Mouse (Mus musculus) fat pad, adult 2 months (tissue): Measurements from ENCODE around the gene Tbl3.

ENCODE experiments used
- DNase-seq: peaks from one replicate; pipeline ENCODE4 v3.0.0-alpha.2; 2011; ENCODE audit warnings: low read depth, low spot score; ENCODE audit errors: extremely low read depth

Gene Tbl3

DNA sequence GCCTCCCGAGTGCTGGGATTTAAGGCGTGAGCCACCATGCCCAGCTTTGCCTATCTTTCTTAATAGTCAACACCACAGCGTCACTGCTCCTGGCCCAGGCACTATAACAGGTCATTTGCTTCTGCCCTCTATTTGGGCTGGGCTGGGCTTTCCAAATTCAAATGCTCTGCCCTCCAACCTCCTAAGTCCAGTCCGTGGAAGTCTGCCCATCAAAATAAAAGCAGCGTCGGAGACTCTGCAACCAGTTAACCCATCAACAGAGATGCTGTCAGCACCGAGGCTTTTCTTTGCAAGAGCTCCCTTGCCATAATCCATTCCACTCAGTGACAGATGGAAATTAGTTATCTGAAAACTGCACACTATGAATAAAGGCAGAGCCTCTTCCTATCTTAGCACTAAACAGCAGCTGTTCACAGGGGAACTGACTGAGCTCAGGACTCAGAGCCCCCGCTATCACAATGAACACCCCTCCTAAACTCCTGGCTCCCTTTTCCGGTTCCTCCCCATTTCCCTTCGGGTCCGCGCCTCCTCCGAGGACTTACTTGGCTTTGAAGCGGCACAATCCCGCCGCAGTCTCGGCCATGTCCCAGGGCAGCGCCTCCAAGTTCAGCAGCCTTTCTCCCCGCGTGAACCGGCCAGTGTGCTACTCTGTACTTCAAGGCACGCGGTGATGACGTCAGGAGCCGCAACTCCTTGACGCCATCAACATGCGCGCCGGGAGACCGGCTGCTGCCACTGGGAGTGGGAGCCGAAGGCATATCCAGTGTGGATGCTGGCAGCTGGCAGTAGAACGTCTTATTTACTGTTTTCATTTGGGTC is at the start of gene Tbl3:
Tbl3 (minus strand) TSS at position 679 of the 819 bp plus-strand sequence.
- no peak for DNase-seq

DNA sequence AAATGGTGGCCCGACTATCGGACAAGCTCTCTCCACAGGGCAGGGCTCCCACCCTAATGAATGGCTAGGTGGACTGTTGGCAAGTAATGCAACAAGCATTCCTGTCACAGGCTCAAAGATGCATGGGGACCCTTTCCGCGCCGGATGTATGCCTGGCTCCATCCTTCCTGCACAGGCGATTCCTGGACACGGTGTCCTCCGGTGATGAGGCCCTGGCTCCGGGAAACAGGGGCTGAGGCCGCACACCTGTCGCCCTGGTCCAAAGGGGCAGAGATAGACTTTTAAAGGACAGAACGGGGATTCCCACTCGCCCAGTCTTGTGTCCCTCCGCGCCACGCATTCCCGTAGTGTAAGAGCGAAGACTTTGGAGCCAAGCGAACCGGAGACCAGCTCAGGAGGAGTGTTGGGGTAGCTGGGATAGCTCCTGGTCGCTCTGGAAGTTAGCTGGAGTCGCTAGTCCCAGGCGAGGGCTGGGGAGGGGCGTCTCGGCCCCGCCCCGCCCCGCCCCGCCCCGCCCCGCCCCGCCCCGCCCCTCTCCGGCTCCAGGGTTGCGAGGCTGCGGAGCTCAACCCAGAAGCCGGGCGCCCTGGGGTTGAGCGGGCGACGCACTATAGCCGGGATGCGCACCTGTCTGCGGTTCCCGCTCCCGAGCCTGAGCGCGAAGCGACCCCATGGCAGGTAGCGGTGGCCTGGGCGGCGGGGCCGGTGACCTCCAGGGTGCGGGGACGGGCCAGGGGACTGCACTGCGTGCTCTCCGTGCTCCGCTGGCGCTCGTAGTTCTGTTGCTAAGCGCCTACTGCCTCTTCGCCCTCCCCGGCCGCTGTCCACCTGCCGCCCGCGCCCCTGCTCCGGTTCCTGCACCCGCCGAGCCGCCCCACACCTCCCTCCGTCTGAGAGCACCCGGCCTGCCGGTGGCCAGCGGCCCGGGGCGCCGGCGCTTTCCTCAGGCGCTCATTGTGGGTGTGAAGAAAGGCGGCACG is 45.2 kb upstream of the Tbl3 start, which contains the start of gene Hs3st6:
Hs3st6 (plus strand) TSS at position 574 of the 980 bp plus-strand sequence.
- no peak for DNase-seq

DNA sequence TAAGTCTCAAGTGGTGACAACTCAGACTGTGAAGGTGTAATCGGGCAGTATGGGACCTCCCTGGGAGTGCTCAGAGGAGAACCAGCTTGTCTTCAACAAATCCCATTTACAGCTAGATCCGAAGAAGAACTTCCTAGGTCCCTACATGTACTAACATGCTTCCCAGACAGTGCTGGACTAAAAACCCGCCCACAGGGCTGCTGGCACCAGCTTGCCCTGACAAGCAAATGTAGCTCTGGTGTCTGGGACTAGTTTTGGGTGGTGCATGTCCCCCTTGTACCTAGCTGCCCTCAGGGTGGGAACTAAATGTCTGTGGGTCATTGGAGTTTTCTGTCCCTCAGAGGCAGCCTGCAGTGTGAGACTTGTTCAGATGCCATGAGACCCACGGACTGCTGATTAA is 44.1 kb upstream of the Tbl3 start:
- peak; percentile 70 for DNase-seq

DNA sequence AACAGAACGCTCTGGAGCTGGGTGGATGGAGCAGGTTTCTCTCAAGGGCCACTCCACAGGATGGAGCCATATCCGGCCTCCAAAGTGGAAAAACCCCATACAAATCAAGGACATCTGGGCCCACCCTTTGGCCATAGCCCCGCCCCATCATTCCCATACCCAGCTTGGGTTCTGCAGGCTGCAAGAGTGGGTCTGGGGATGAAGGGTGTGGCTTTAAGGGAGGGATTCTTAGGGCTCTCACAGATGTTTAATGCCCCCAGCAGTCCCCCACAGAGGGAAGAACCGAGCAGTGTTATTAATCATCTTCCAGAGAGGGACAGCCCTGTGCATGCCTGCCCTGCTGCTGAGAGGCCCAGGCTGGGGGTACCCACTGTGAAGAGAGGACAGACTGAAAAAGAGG is 39.5 kb upstream of the Tbl3 start:
- DNase-seq = no peak

DNA sequence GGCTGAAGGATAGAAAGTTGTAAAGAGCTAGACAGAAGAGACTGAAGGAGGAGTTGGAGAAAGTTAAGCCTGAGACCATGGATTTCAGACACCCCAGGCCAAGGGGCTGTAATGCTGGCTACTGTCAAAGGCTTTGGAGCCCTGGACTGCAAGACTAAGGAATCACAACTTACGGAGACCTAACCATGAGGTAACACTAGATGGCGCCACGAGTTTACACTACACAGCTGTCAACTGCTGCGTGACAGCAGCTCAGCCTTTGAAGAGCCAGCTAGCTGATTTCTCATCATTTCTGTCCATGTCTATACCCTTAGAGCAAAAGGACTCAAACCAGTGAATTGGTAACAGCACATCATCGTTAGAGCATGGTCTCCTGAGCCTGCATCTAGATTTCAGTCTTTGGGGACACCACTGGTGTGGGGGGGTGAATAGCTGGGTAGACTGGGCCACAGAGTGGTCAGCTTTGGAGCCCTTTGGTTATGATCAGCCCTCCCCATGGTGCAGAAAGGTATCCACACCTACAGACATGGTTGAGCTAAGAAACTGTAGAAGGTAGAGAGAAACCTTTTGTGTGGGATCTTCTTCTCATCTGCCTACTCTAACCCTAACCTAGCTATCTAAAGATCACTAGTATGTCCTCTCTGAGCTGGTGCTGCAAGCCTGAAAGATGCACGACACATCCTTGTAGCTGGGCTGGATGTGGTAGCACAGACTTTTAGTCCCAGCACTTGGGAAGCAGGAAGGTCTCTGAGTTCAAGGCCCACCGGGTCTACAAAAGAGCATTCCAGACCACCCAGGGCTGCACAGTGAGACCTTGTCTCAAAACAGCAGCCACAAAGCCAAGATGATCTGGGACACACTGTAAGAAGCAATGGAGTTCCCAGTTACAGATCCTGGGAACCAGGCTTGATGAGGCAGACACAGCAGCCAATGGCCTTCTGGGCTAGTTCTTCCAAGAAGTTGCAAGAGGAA is 38.4 kb upstream of the Tbl3 start:
- no peak for DNase-seq

DNA sequence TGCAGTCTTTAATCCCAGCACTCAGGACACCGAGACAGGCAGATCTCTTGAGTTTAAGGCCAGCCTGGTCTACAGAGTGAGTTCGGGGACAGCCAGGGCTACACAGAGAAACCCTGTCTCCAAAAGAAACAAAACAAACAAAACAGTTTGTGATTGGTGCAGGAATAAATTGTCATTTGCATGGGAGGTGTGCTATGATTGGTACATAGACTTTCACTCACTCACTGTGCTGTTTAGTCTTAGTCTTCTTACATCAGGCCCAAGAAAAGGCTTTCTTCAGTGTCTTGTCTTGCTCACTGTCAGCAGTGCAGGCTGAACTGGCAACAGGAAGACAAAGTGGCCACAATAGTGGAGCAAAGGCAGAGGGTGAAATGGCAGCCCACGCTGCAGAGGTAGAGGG is 36.9 kb upstream of the Tbl3 start:
- DNase-seq = no peak

DNA sequence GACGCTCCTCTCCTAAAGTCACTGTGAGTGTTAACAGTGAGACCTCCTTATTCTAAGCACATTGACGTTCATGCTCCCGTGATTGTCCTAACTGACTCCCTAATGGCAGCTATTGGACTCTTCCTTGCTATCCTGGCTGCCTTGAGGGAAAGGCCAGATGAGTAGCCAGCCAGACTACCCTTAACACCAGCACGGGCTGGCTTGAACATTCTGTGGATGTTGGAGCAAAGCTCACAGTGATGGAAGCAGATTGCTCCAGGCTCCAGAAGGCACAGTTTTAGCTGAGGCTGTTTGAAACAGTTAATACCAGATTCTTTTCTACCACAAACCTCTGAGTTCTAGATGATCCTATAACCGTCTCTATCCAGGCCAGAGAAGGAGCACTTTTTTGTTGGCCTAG is 36.4 kb upstream of the Tbl3 start:
- no peak for DNase-seq

DNA sequence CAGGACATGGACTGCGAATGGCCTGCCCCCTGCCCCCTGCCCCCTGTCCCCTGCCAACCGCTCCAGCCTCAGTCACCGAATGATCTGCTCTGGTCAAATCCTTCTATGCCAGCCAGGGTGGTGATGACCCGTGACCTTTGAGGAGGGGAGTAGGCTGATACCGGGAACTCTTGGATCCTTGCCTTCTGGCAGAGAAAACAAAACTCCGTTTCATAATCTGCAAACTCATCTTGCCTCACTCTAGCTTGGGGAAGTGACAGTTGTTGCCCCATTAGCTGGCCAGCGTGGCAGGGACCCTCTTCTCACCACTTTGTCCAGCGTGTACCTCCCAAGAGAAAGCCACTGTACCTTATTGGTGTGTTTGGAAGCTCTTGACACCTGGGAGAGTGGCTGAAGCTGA is 34.8 kb upstream of the Tbl3 start:
- no peak for DNase-seq

DNA sequence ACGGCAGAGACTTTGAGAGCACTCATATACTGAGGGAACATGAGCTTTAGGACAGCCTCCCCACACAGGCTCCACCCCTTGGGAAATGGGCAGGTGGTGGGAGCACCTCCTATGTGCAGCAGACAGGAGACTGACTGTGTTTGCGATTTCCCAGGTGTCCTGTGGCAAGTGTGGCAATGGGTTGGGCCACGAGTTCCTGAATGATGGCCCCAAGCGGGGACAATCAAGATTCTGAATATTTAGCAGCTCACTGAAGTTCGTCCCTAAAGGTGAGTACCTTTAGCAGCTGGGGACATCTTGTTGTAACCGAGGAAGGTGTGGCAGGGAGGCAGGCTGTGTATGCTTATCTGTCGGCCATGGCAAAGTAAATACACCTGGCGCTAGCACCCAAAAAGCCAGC is 32.5 kb upstream of the Tbl3 start:
- no peak for DNase-seq

DNA sequence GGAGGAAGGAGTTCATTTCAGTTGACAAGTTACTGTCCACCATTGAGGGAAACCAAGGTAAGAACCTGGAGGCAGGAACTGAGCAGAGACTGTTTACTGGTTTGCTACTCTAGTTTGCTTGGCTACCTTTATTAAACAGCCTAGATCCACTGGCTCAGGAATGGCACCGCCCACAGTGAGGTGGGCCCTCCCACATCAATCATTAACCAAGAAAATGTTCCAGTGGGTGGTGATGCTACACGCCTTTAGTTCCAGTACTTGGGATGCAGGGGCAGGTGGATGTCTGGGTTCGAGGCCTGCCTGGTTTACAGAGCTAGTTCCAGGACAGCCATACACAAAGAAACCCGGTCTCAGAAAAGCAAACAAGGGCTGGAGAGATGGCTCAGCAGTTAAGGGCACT is 30.8 kb upstream of the Tbl3 start:
- DNase-seq = no peak

DNA sequence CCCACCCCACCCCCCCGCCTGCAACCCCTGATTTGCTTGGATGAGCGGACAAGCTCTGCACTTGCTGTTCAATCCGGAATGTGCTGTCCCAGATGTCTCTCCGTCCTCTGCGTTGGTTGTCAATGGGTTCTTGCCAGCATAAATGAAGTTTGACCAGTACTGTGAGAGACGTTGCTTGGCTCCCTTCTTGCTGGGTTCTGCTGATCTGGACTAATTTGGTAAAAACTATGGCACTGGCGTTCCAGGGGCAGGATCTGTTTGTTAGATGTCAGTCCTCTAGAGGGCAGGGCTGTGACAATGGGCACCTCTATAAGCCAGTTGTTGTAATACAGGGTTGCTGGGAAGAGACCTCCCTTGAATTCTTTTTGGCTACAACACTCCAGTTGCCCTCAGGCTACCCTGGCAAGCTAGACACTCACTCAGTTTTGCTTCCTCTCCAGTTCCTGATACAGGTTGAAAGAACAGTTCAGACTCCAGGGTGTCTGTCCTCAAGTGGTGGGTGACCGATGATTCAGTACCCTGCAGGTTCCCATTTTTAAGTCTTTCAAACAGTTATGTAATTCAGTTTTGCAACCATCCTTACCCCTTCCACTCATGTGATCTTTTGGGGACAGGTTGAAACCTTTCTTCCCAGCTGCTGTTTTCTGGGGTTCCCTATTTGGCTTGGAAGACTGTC is 29.8 kb upstream of the Tbl3 start:
- DNase-seq = peak; percentile 74

DNA sequence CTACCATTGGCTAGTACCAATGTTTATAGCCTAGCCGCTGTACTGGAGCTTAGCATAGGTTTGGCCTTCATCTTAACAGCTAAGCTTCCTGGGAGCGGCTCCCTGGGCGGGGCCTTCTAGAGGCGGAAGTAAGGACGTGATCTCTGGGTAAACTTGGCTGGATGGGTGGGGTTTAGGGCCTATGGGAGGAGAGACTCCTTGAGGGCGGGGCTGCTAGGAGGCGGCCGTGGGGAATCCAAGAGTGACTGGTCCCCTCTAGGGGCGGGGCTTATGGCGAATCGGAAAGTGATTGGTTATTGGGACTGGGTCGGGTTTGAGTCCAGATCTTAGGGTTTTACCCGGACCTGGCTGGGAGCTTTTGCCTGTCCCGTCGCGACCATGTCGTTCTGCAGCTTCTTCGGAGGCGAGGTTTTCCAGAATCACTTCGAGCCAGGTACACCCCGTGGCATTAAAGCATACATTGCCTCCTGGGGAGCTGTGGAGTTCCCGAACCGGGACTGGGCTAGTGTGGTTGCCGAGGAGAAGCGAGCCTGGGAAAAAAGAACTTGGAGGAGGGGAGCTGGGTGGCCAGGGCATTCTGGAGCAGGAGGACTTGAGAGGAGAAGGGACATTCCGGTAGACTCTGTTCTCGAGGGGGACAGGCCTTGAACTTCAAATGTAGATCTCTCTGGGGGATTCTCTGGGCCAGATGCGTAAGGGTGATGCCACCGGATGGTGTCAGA is 29.0 kb upstream of the Tbl3 start, which contains the start of gene Msrb1:
Msrb1 (plus strand) TSS at position 313 of the 722 bp plus-strand sequence.
- DNase-seq = peak; percentile 94

DNA sequence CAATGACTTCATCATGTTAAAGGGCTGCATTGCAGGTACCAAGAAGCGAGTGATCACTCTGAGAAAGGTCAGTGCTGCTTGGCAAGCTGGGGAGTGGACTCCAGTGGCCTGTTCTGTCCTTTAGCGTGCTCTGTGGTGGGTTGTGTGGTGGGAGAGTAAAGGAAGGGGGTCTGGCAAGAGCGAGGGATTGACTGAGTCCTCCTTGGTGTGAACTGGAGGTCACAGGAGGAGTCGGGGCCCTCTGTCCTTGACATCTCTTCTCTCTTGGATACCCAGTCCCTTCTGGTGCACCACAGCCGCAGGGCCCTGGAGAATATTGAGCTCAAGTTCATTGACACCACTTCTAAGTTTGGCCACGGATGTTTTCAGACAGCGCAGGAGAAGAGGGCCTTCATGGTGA is 28.0 kb upstream of the Tbl3 start:
- DNase-seq = no peak

DNA sequence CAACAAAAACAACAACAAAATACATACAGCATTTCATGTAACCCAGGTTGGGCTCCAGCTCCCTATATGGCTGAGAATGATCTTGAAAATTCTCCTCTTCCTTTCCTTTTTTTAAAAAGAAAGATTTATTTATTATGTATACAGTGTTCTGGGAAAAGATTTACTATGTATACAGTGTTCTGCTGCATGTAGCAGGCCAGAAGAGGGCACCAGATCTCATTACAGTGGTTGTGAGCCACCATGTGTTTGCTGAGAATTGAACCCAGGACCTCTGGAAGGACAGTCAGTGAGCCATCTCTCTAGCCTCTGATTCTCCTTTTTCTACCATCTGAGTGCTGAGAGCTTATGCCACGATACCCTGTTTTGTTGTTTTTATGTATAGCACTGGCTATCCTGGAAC is 27.1 kb upstream of the Tbl3 start:
- DNase-seq = no peak

DNA sequence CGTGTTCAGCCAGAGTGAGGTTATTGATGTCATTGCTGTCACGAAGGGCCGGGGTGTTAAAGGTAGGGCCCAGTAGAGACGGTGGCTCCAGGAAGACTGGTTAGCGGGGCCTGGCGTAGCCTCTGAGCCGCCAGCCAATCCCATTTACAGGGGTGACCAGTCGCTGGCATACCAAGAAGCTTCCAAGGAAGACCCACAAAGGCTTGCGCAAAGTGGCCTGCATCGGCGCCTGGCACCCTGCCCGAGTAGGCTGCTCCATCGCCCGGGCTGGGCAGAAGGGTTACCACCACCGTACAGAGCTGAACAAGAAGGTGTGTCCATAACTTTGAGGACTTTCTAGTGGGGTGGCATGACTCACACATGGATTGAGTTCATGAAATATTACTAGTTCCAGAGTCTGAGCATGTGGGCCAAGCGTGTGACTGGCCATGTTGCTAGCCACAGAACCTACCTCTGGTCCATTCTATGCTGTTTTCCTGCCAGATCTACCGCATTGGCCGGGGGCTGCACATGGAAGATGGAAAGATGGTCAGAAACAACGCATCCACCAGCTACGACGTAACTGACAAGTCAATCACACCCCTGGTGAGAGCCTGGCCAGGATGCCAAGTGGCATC is 26.1 kb upstream of the Tbl3 start:
- no peak for DNase-seq

DNA sequence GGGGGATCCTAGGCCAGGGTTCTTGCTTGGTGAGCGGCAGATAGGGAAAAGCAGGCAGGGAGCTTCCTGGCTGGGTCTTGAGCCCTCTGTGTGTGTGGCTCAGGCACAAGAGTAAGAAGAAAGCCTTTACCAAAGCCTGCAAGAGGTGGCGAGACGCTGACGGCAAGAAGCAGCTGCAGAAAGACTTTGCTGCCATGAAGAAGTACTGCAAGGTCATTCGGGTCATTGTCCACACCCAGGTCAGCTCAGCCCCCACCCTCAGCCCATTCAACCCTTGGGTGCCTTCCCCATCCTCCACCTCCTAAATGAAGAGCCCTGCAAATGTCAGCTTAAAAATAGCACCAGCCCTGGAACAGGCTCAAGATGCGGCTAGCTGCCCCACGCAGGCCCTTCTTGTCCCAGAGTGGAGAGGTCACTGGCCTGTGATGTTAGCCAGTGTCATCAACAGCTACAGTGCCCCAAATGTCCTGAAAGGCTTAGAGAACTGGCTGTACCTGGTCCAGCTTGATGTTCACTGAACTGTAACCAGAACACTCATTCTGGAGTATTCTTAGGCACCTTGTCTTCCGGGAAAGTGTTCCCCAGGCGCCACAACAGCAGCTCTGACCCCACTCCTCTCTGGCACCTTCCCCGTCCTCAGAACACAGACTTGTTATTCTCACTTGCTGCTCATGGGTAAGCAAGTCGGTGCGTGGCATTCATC is 24.9 kb upstream of the Tbl3 start:
- DNase-seq = no peak

DNA sequence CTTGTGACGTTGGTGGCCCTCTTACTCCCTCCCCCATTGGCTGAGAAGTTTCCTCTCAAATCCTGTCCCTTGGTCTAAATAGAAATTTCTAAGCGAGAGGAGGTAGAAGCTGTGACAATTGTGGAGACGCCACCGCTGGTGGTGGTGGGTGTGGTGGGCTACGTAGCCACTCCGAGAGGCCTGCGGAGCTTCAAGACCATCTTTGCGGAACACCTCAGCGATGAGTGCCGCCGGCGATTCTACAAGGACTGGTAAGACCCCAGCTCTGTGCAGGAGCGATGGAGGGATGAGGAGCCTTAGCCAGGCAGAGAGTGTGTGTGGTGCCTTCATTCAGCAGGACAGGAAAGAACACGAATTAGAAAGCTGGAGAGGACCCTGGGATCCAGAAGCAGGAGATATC is 23.3 kb upstream of the Tbl3 start:
- DNase-seq = no peak

DNA sequence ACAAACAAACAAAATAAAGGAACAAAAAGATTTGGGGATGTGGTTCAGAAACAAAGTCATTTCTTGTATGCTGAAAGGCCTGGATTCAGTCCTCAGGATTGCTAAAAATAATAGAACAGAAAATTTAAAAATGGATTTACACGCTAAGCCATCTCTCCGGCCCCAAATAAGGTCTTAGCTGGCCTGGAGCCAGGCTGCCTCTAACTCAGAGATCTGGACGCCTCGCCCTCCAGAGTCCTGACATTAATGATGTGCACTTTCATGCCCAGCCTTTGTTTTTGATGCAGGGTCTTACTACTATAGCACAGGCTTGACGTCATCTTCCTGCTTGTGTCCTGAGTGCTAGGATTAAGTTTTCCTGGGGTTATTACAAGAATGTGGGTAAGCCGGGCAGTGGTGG is 21.6 kb upstream of the Tbl3 start:
- no peak for DNase-seq
